1 mouse cellular context compared by ENCODE assay signal in genomic region chr7:19234652-19235051, GRCm38 (mm10).
TF ChIP-seq lines count a peak whose summit lies in the region.

No protein-coding gene starts in this region.

TF ChIP-seq in myocyte, 11 proteins besides CTCF, POLR2A, EP300 and RAD21 (continued from another document):
- TF ChIP-seq CEBPB (IDR thresholded peaks at IDR 0.05; ENCODE audit: insufficient read depth, poor library complexity, severe bottlenecking) (no peak), MYOD1 (IDR thresholded peaks at IDR 0.05; ENCODE audit: control insufficient read depth in 1 of 3, insufficient read length in 2 of 3, low read depth in 2 of 3) (peak; percentile 33 to 97 (median 94)), TCF12 (IDR thresholded peaks at IDR 0.05; ENCODE audit: insufficient read depth, poor library complexity, severe bottlenecking) (no peak), SRF (IDR thresholded peaks at IDR 0.05; ENCODE audit: control insufficient read depth, insufficient read length, low read depth) (no peak), REST (IDR thresholded peaks at IDR 0.05; ENCODE audit: insufficient read depth, insufficient read length) (no peak), MYOG (IDR thresholded peaks at IDR 0.05; ENCODE audit: control insufficient read depth in 1 of 3, insufficient read depth in 1 of 3, insufficient read length in 2 of 3, low read depth in 2 of 3) (peak in 1 of 3 experiments; percentile 47)
